Mouse (Mus musculus): ENCODE results near the gene Robo4. TPM values are rescaled to one million over a fixed set of nuclear protein-coding genes. Genes with fewer than 3 reads are reported as not detected.

Robo4 gene
- total and polyA plus RNA-seq, 3 experiments = not detected

DNA sequence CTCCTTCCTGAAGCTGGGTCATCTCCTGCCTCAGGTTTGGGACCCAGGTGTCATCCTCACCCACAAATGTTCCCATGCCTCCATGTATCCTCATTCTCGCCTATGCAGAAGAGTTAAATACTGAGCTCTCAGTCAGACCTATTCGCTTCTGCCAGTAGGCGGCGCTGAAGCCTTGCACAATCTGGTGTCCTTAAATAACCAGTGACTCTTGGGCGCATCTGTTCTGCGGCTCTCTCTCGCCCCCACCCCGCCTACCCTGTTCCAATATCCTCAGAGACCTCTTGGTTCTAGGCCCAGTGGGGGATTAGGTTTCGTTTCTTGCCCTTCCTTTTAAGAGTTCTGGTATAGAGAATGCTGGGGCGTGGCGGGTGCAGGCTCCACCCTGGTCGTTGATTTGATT, 28.9 kb downstream of the Robo4 start (continued):
- no peak for TF ChIP-seq JUN (IDR thresholded peaks at IDR 0.05; ENCODE audit: insufficient read depth, low read depth, low read length)
- peak; percentile 50; the same call in 1 of the 2 replicates for TF ChIP-seq ZC3H11A (IDR thresholded peaks at IDR 0.05; ENCODE audit: low read depth, low read length)
- TF ChIP-seq MAZ (IDR thresholded peaks at IDR 0.05; ENCODE audit: low read depth, low read length) = peak; percentile 81
- 0 out of 2 replicates have a peak, but pooled peaks have one; percentile 14 for TF ChIP-seq ELF1 (IDR thresholded peaks at IDR 0.05; ENCODE audit: low read depth, low read length)
- no peak for TF ChIP-seq USF2 (conservative IDR thresholded peaks at IDR 0.05; ENCODE audit: low read depth, low read length)
- no peak for TF ChIP-seq GABPA (IDR thresholded peaks at IDR 0.05; ENCODE audit: insufficient replicate concordance, low read depth, low read length)
- TF ChIP-seq ZMIZ1 (IDR thresholded peaks at IDR 0.05; ENCODE audit: low read depth, low read length) = no peak
- TF ChIP-seq ZKSCAN1 (IDR thresholded peaks at IDR 0.05; ENCODE audit: borderline replicate concordance, low read depth, low read length) = no peak
- TF ChIP-seq RAD21 (IDR thresholded peaks at IDR 0.05; ENCODE audit: low read depth, low read length) = peak; percentile 95
- no peak for TF ChIP-seq MYC (IDR thresholded peaks at IDR 0.05; ENCODE audit: low read depth, low read length)
- TF ChIP-seq USF1 (IDR thresholded peaks at IDR 0.05; ENCODE audit: low read depth, low read length) = no peak
- no peak for TF ChIP-seq POLR2A (IDR thresholded peaks at IDR 0.05; ENCODE audit: low read depth, low read length)

DNA sequence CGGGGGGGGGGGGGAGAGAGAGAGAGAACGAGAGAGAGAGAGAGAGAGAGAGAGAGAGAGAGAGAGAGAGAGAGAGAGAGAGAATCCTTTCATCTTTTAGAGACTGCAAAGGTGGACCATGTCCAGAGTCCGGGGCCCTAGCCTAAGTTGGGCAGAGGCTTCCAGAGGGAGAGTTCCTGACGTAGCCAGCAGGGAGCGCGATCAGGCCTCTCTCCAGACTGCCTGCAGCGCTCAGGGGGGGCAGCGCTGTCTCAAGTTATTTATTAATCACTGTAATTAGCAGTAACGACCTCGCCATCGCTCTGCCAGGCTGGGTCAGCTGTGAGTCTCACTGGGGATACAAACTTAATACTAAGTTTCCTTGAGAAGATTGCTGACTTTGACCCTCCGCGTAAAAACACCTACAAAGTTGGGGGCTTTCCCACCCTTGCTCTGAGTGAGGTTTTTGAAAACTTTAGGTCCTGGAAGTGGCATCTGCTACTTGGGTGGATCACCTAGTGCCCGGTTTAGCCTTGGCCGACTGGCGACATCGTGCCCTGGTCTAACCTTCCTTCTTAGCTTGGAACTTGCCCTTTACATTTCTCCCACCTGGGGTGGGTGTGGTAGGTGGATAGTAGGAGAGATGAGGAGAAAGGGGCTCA, 30.4 kb downstream of the Robo4 start:
- no peak for DNase-seq (ENCODE audit: extremely low read depth)
- H3K36me3 ChIP-seq (replicated peaks in 1 of 2; ENCODE audit: control insufficient read depth in 1 of 2, insufficient read depth in 1 of 2, low read length in 1 of 2) = no peaks in the 10 kb centered on the region
- H3K79me2 ChIP-seq (replicated peaks; ENCODE audit: control insufficient read depth, extremely low read depth, insufficient read depth, poor library complexity, severe bottlenecking) = no peaks in the 10 kb centered on the region
- in situ Hi-C loops (cut with MboI; ENCODE audit: low pct_ligation_motif_present, low pct_unique_long_range_greater_than_20kb, low sequenced_read_pairs) = no loop called here
- no peak overlapping the region for H3K4me3 ChIP-seq (replicated peaks in 1 of 3; ENCODE audit: low read depth in 2 of 3, low read length in 2 of 3, poor library complexity in 1 of 3)
- dilution Hi-C loops (cut with MboI; ENCODE audit: extremely low pct_ligation_motif_present, extremely low pct_unique_long_range_greater_than_20kb, low sequenced_read_pairs) = no loop called here
- TF ChIP-seq CTCF (conservative IDR thresholded peaks at IDR 0.05 in 1 of 2, IDR thresholded peaks at IDR 0.05 in 1 of 2; ENCODE audit: low read depth in 2 of 2, low read length in 2 of 2) (peak in 1 of 2 experiments; percentile 35; a peak in 2 of 4 replicates), RAD21 (IDR thresholded peaks at IDR 0.05; ENCODE audit: low read depth, low read length) (peak; percentile 1), KAT2A (IDR thresholded peaks at IDR 0.05; ENCODE audit: insufficient replicate concordance, low read length) (no peak), NRF1 (IDR thresholded peaks at IDR 0.05; ENCODE audit: low read depth, low read length) (no peak), SMC3 (IDR thresholded peaks at IDR 0.05; ENCODE audit: low read depth, low read length) (0 out of 2 replicates have a peak, but pooled peaks have one; percentile 21), IRF4 (IDR thresholded peaks at IDR 0.05; ENCODE audit: low read depth, low read length) (no peak), MAZ (IDR thresholded peaks at IDR 0.05; ENCODE audit: low read depth, low read length) (no peak), MAFK (IDR thresholded peaks at IDR 0.05; ENCODE audit: insufficient replicate concordance, low read length) (no peak), MXI1 (IDR thresholded peaks at IDR 0.05; ENCODE audit: low read depth, low read length) (no peak), MYC (IDR thresholded peaks at IDR 0.05; ENCODE audit: low read depth, low read length) (no peak)
- H3K27ac ChIP-seq (ENCODE audit: insufficient read depth, low read depth) = no peak overlapping the region
- peak overlapping the region; percentile 55 for H3K4me2 ChIP-seq (ENCODE audit: insufficient read depth, low read depth, poor library complexity, severe bottlenecking)
- H3K27me3 ChIP-seq (replicated peaks) = peaks cover 42% of the 10 kb centered on the region
- peaks cover 3 to 38% of the 10 kb centered on the region in 2 experiments; a peak in 3 of 4 replicates for H3K4me1 ChIP-seq (ENCODE audit: control insufficient read depth in 1 of 2, insufficient read depth in 2 of 2)
- no peak overlapping the region for H3K9ac ChIP-seq (ENCODE audit: insufficient read depth, low read depth)
- no peaks in the 10 kb centered on the region for H3K9me3 ChIP-seq (replicated peaks; ENCODE audit: low read length)

Measured in CH12.LX (cell line).